Mouse (Mus musculus) intestine, postnatal 0 days (tissue): Measurements from ENCODE around the gene Ftl1. TPM values are rescaled to one million over a fixed set of nuclear protein-coding genes. Genes with fewer than 3 reads are reported as not detected.

Experiments
- ATAC-seq: fragments of 200-750 bp; cut with Nextera tagmentation; 2 replicates; pipeline ENCODE4 v1.8.0; 2017; ENCODE audit warnings: mild to moderate bottlenecking, moderate TSS enrichment, moderate library complexity
- H3K27ac ChIP-seq: fragments of 300-500 bp; sonication (generic); 2 replicates; pipeline ENCODE4 v1.5.1; 2014; ENCODE audit warnings: mild to moderate bottlenecking, low read depth, low read length, moderate library complexity
- H3K27me3 ChIP-seq: fragments of 300-500 bp; sonication (generic); replicated peaks from 2 replicates; pipeline ENCODE4 v1.6.1; 2014; ENCODE audit warnings: low read length, mixed read lengths; ENCODE audit not compliant: control insufficient read depth, insufficient read depth
- H3K36me3 ChIP-seq: fragments of 300-500 bp; sonication (generic); 2 replicates; pipeline ENCODE4 v1.6.1; 2014; ENCODE audit warnings: mild to moderate bottlenecking, moderate library complexity; ENCODE audit not compliant: control insufficient read depth, insufficient read depth
- H3K4me1 ChIP-seq: fragments of 300-500 bp; sonication (generic); replicated peaks from 2 replicates; pipeline ENCODE4 v1.6.1; 2014; ENCODE audit warnings: antibody characterized with exemption, low read length, mixed read lengths; ENCODE audit not compliant: control insufficient read depth, insufficient read depth
- H3K4me2 ChIP-seq: fragments of 300-500 bp; sonication (generic); replicated peaks from 2 replicates; pipeline ENCODE4 v1.6.1; 2014; ENCODE audit warnings: low read depth, mild to moderate bottlenecking, moderate library complexity
- H3K4me3 ChIP-seq: fragments of 300-500 bp; sonication (generic); 2 replicates; pipeline ENCODE4 v1.5.1; 2014; ENCODE audit warnings: low read depth, low read length
- H3K9ac ChIP-seq: fragments of 300-500 bp; sonication (generic); 2 replicates; pipeline ENCODE4 v1.6.1; 2014; ENCODE audit warnings: mild to moderate bottlenecking, low read depth, low read length
- H3K9me3 ChIP-seq: fragments of 300-500 bp; sonication (generic); 2 replicates; pipeline ENCODE4 v1.6.1; 2016; ENCODE audit warnings: mixed run types; ENCODE audit not compliant: control insufficient read depth
- CTCF ChIP-seq: sonication (generic); IDR thresholded peaks from 2 replicates; pipeline ENCODE4 v1.5.1; 2016; ENCODE audit warnings: low read depth, mild to moderate bottlenecking, control low read depth, antibody characterized with exemption, moderate library complexity
- WGBS: fragments of 180-500 bp; shearing (Covaris S2); extraction: QIAGEN DNeasy Blood & Tissue Kit; methylation state at CpG from one replicate; pipeline ENCODE4 v1.1.7; 2014; 5-methylcytosine and 5-hydroxymethylcytosine counted together
- polyA plus RNA-seq: library from polyadenylated mRNA; unstranded; fragments of >200 nt; fragmentation: Nextera tagmentation; extraction: Ambion mirVana; gene quantifications from 2 replicates; pipeline ENCODE4 v1.2.1, GENCODE M21; 2015

The Ftl1 gene
- polyA plus RNA-seq, 1 experiment from 2014 or later = 14,059 TPM

DNA sequence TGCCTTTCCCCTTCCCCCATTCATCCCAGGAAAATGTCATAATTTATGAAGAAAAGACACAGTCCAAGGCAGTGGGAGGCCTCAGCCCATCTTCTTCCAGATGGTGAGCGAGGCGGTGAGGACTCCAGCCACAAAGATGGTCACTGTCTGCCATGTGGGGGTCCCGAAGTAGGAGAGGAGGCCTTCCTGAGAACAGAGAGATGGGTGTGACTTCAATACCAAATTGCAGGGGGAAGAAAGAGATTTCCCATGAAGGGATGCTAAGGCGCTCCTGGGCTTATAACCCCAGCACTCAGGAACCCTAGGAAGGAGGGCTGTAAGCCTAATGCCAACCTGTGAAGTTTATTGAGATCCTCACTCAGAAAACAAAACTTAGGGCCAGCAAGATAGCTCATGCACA is 2.1 kb upstream of the Ftl1 start:
- 0 out of 2 replicates have a peak, but pooled peaks cover 14% of the 10 kb centered on the region for H3K4me1 ChIP-seq
- no peak for ATAC-seq
- H3K27ac ChIP-seq = peak overlapping the region; percentile 94
- no peak overlapping the region for H3K4me3 ChIP-seq
- H3K4me2 ChIP-seq = peak overlapping the region; percentile 65
- TF ChIP-seq CTCF = no peak
- peaks cover 43% of the 10 kb centered on the region for H3K36me3 ChIP-seq
- WGBS = 87% methylated on average over 4 of the region's 4 CpGs
- H3K27me3 ChIP-seq = no peaks in the 10 kb centered on the region
- H3K9me3 ChIP-seq = no peaks in the 10 kb centered on the region
- H3K9ac ChIP-seq = no peak overlapping the region

DNA sequence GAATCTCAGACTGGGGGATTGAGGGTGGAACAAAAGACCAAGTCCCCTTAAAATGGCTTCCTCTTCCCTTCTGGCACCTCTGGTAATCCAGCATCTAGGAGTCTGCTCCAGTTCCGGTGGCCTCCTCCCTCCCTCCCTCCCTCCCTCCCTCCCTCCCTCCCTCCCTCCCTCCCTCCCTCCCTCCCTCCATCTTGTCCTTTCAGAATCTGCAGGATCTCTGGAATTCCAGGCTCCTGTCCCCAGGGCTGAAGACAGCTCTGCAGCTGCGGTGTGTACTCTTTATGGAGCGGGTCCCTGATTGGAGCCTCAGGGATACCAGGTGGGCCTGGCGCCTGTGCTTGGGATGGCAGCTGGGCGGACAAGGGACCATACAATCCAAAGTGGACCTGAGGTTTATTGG is 1.6 kb upstream of the Ftl1 start:
- Histone ChIP-seq H3K27ac (peak overlapping the region; percentile 94), H3K4me2 (peak overlapping the region; percentile 65), H3K4me1 (0 out of 2 replicates have a peak, but pooled peaks cover 14% of the 10 kb centered on the region), H3K9me3 (no peaks in the 10 kb centered on the region), H3K9ac (peak overlapping the region; percentile 51; the same call in 1 of the 2 replicates), H3K36me3 (peaks cover 45% of the 10 kb centered on the region), H3K4me3 (no peak overlapping the region), H3K27me3 (no peaks in the 10 kb centered on the region)
- 44% methylated on average over 4 of the region's 5 CpGs for WGBS
- TF ChIP-seq CTCF = no peak
- 0 out of 2 replicates have a peak, but pooled peaks have one; percentile 0 for ATAC-seq

DNA sequence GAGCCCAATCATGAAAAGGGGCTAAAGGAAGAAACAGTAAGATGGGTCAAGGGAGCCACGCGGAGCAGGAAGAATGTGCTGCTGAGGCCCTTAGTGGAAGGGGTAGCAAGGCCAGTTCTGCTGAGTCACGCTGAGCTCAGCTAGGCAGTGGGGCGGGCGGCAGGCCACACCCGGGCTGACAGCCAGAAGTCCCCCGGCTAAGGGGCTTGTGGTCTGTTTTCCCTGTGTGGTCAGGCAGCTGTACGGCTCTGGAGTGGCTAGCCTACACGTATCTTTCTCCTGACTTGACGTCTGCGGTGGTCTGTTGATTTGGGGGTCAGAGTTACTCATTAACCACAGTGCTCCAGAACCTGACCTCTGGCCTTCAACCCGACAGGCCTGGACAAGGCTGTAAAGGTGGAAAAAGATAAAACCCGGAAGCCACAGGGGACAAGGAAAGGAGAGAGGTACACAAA is 1.2 kb upstream of the Ftl1 start:
- 0 out of 2 replicates have a peak, but pooled peaks cover 11% of the 10 kb centered on the region for H3K4me1 ChIP-seq
- H3K9me3 ChIP-seq = no peaks in the 10 kb centered on the region
- peaks cover 45% of the 10 kb centered on the region for H3K36me3 ChIP-seq
- ATAC-seq = peak; percentile 50
- H3K4me2 ChIP-seq = peak overlapping the region; percentile 65
- H3K27me3 ChIP-seq = no peaks in the 10 kb centered on the region
- no peak for TF ChIP-seq CTCF
- H3K27ac ChIP-seq = peak overlapping the region; percentile 94
- H3K9ac ChIP-seq = peak overlapping the region; percentile 51; the same call in 1 of the 2 replicates
- WGBS = 3% methylated on average over 13 of the region's 13 CpGs
- peak overlapping the region; percentile 74 for H3K4me3 ChIP-seq

DNA sequence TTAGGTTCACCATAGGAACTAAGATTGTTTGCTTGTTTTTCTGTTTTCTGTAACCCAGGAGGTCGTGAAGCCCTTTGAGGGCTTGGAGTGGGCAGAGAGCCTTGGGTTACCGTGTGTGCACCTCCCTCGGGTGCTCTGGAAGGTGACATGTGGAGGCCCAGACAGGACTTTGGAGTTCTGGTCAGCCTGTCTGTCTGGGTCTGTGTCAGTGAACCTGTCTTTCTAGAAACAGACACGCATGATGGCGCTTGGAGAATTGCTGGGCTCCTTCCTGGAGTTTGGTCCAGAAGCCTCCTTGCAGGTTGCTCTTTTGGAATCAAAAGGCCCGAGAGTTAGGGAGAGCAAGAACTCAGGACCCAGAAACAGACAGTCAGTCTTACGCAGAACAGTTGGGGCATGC is 693 bp upstream of the Ftl1 start:
- Histone ChIP-seq H3K4me1 (0 out of 2 replicates have a peak, but pooled peaks cover 9% of the 10 kb centered on the region), H3K27me3 (no peaks in the 10 kb centered on the region), H3K4me3 (peak overlapping the region; percentile 74), H3K36me3 (peaks cover 46% of the 10 kb centered on the region), H3K9ac (peak overlapping the region; percentile 51; the same call in 1 of the 2 replicates), H3K27ac (peak overlapping the region; percentile 94), H3K4me2 (peak overlapping the region; percentile 65), H3K9me3 (no peaks in the 10 kb centered on the region)
- ATAC-seq = peak; percentile 44
- no peak for TF ChIP-seq CTCF
- WGBS = 37% methylated on average over 7 of the region's 7 CpGs

DNA sequence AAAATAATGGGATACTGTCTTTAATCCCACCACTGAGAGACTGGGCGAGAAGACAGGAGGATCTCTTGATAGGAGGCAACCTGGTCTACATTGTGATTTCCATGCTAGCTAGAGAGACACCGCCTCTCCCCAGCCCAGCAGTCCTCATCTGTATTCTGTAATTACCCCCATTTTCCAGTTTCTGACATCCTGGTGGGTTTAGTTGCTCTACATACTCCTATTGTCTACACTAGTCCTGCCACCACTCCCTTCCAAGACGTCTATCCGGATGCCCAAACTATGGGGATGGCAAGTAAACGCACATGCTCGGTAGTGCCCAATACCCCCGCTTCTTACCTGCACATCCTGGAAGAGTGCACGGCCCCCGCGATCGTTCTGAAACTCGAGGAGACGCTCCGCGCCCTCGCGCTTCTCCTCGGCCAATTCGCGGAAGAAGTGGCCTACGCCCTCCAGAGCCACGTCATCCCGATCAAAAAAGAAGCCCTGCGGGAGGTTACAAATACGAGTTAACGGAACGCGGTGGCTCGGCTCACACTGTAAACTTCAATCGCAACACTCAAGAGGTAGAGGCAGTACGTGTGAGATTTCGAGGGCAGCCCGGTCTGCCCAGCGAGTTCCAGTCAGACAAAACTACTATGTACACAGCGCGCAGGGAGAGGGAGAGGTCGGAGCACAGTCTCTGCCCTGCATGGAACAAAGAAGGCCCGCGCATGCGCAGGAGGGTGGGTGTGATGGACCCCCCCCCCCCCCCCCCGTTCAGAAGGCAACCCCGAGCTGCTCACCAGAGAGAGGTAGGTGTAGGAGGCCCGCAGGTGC is 728 bp downstream of the Ftl1 start:
- H3K4me2 ChIP-seq = peak overlapping the region; percentile 73
- under 1% methylated on average over 41 of the region's 43 CpGs for WGBS
- H3K4me3 ChIP-seq = peak overlapping the region; percentile 74
- no peak for TF ChIP-seq CTCF
- H3K4me1 ChIP-seq = 0 out of 2 replicates have a peak, but pooled peaks cover 9% of the 10 kb centered on the region
- H3K9me3 ChIP-seq = no peaks in the 10 kb centered on the region
- ATAC-seq = peak; percentile 32
- peaks cover 53% of the 10 kb centered on the region for H3K36me3 ChIP-seq
- H3K27ac ChIP-seq = peak overlapping the region; percentile 94
- peak overlapping the region; percentile 57 for H3K9ac ChIP-seq
- no peaks in the 10 kb centered on the region for H3K27me3 ChIP-seq
